Mouse (Mus musculus) retina, embryonic 14.5 days (tissue): Measurements from ENCODE around the gene Cpa3.

Experiments used
- DNase-seq: peaks from one replicate; pipeline ENCODE4 v3.0.0-alpha.2; 2015; ENCODE audit warnings: low spot score

Cpa3 gene

DNA sequence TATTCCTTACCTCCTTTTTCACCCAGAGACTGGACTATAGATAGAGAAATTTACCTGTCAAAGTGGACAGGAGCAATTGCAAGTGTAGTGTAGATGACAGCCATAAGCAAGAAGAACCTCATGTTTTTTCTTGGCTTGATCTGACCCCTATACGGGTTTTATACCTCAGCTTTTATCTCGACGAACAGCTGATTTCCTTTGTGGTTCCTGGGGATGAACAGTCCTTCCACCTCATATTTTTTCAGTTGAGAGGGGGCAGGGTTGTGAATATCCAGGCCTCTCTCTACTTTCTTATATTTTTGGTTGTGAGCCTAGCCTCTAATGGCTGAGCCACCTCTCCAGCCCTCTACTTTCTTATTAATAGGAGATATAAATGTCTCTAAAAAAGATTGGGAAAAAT is at the start of gene Cpa3:
TSS of gene Cpa3 (minus strand) at position 132 of the 400 bp plus-strand sequence.
- no peak for DNase-seq

DNA sequence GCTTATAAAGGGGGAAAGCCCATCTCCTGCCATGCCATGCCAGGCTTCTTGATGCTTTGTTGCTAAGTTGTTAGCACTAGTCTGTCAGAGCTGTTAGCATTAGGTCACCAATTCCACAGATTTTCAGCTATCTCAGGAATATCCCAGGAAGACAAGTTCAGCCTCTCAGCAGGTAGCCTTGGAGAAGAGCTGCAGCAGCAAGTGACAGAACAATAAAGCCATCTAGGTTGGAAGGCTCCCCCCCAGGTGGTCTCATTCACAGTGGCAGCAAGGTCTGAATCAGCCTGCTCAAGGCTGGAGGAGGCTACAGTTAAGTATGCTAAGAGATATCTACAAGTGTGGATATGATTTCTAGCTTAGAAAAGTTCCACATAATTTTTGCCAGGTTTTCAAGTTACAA is 49.4 kb upstream of the Cpa3 start:
- no peak for DNase-seq

DNA sequence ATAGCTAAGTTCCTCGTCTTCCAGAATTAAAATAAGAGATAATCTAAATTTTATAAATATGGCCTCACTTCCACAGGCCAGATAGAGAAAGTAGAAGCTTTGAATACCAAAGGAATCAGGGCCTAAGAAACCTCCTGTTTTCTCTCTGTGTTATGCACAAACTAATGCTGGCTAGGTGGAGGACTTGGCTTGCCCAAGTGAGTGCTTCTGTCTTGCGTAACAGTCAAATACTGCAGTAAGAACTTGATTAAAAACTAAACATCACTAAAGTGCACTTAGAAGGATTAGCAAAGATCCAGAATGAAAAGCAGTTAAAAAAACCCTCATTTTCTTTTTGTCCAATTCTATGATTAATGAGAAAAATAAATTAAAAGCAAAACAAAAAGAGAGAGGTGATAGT is 46.8 kb upstream of the Cpa3 start:
- no peak for DNase-seq

DNA sequence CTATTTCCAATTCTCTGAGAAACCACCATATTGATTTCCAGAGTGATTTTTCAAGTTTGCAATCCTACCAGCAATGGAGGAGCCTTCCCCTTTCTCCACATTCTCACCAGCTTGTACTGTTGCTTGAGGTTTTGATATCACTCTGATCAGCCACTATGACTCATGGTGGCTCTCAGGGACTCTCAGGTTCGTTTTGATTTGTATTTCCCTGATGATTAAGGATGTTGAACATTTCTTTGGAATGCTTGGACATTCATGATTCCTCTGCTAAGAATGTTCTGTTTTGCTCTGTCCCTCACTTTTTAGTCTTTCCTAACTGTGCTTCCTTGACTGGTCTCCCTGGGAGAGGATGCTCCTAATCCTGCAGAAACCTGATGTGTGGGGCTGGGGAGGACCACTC is 39.8 kb upstream of the Cpa3 start:
- DNase-seq, result no peak

DNA sequence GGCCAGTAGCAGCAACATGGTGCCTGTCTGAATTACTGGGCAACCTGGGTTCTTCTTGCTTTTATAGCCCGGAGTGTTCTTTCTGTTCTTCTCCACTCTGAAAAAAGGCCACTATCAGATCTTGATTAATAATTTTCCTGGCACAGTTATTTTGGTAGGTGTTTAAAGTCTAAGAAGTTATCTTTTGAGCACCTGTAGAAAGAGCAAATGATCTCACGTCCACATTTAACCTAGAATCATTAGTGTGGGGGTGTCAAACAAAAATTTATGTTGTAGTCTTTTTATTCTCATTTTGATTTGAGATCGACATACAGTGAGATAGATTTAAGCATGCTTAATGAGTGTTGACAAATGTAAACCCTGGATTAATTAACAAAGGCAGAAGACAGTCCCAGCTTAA is 33.7 kb upstream of the Cpa3 start, which contains the start of gene Cpb1:
TSS of gene Cpb1 (minus strand) at position 101 of the 400 bp plus-strand sequence.
- no peak for DNase-seq

DNA sequence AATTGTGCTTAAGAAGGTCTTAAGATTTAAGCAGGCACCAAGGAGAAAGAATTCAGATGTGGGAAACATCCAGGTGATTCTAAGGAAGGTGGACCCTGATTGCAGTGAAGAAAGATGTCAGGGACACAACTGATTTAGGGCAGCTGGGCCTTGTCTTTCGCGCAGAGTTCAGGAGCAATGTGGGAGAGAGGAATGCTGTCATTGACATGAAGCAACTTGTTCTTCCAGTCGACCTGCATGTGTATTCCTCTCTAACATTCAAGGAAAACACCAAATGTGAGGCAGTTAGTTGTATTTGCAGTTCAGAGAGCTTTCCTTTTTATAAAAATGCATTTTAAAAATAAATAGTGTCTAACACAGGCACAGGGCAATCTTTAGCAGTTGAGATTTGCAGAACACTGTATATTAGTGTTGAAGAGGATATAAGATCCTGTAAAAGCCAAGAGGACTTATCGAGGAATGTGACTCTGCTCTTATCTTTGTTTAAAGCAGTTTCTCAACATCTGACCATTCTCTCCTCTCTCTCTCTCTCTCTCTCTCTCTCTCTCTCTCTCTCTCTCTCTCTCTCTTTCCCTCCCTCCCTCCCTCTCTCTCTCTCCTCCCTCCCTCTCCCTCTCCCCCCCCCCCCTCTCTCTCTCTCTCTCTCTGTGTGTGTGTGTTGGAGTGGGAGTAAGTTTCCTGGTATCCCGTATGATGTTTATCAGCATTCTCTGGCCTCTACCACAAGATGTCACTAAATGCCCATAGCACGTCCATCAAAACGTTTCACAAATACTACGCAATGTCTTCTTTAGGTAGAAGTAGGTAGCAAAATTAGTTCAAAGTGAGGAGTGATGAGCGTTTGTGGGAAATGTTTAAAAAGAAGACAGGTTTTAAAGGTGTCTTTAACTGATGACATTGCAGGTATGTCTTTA is 12.8 kb upstream of the Cpa3 start:
- peak; percentile 53 for DNase-seq

DNA sequence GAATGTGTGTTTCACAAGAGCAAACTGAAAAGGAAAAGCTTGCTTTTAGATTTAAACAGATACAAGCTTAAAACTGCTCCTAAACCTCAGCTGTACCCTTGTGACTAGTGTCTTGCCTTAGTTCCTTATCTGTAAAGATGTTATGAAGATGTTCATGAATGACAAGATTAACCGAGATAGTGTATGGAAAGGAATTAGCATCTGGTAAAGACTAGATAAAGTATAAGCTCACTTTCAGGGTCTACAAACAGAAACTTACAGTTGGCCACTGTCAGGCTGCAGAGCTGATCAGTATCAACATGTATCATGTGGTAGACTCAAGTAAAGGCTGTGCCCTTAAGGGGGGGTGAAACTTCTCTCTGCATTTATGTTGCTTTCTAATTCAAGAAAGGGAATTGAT is 1.9 kb upstream of the Cpa3 start:
- no peak for DNase-seq

DNA sequence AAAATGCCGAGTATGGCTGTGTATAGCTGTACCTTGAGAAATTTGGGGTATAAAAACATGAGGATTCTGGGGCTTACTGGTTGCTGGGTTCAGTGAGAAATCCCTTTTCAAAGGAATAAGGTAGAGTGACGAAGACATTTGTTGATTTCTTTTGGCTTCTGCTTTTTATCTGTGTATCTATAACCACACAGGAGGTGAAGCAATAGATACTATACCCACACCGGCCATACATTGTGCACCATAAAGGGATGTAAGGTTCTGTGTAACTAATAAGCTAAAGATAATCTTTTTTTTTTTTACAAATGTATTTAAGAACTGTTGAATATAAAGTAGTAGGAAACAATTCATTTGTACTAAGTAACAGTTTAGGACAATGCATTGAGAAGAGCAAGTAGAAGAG is 2.2 kb downstream of the Cpa3 start:
- DNase-seq, result no peak

DNA sequence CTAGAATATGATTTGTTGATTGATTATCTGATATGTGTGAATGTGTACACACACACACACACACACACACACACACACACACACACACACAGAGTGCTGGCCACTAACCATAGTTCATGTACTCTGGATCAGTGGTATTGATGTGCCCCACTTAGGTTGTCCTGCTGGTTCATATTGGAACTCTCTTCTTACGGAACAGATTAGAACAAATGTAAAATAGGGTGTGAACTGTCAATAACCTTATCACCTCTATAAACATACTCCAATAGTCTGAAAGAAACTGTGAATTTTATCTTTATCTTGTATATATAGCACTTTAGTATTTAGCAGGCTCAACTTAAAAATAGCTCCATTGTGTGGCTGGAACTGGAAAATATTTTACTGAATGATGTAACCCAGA is 5.0 kb downstream of the Cpa3 start:
- DNase-seq, result no peak

DNA sequence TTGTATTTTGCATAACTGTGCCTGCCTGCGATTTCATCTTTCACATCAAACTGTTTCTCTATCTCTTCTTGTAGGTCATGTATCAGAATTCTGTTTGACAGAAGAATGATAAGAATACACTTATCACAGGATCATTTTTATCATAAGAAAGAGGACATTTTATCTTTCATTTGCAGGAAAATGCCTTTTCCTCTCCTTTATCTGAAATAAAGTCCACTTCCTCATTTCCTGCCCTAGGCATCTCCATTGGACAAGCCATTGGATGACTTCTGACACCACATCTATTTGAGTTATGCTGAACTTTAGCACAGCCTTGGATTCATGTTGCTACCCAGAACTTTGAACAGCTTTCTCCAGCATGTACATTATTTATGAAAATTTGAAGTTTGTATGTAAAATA is 13.0 kb downstream of the Cpa3 start:
- no peak for DNase-seq

DNA sequence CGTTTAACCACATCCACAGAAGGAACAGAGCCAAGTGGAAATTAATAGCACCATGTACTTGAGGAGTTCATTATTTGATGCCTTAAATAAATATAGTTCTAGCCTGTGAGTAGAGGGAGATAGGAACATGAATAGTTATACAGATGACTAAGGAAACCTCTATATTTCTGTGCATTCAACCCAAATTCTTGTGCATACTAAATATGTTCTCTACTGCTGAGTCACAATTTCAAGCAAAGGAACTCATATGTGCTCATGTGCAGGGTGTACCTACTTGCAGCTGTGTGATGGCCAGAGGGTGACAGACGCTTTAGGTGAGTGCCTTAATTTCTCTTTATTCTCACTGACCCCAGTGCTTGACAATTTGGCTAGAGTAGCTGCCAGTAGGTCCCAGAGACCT is 16.6 kb downstream of the Cpa3 start:
- DNase-seq, result no peak

DNA sequence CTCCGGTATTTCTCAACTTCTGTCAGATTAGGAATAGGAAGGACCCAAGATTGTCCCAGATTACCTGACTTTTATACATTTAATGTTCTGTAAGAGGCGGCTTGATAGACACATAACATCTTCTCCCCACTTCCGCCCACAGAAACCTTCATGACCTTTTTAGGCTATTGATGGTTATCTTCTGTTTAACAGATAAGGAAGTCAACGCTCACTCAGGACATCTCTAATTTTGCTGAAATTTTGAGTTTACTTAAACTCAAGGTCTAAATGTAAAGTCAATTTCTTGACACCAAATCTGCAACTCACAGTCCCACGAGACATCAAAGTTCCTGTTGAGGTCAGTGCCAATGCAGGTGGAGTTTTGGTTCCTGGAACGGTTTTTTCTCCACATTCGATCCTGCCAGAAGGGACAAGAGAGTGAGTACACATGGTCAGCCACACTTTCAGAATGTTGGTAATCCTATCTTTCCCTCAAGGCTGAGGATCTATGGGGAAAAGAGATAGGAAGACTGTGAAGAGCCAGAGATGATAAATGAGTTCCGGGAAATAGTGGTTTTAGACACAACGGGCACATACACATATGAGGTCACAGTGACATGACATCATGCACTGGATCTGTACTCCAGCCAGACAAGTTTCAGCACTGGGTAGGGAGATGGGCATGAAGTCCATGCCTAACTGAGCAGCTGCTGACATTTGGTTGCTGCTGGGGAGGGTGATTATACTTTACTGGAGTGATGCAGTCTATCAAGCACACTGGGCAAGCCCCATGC is 18.9 kb downstream of the Cpa3 start:
- no peak for DNase-seq

DNA sequence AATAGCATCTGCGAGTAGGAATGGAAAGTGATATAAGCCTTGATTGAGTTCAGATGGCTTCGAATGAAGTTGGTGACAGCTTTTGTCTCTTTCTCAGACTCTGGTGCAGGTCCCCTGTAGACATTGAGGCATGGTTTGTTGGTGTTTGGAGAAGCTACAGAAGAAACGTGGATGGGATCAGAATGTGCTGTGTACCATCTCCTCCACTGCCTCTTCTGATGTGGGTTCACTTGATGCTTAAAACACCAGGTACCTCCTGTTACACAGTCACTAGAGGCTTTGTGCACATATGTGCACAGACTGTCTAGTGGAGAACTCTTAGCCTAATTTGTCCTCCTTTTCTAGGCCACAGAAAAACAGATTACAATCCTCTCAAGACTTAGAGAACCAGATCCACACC is 19.8 kb downstream of the Cpa3 start:
- DNase-seq, result no peak

DNA sequence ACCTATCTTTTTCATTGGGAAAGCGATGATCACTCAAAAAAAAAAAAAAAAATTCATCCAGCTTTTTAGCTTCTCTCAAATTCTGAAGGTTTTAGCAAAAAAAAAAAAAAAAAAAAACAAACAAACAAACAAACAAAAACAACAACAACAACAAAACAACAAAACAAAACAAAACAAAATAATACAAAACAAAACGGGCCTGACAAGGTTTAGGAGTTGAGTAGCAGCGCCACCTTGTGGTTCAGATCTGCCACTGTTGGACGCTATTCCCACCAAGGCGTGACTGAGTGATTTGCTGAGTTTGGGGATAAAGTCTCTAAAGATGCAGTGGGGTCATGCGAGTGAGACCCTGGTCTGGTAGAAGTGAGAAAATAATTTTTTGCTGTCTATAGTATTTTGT is 43.1 kb downstream of the Cpa3 start:
- DNase-seq, result peak; percentile 84

DNA sequence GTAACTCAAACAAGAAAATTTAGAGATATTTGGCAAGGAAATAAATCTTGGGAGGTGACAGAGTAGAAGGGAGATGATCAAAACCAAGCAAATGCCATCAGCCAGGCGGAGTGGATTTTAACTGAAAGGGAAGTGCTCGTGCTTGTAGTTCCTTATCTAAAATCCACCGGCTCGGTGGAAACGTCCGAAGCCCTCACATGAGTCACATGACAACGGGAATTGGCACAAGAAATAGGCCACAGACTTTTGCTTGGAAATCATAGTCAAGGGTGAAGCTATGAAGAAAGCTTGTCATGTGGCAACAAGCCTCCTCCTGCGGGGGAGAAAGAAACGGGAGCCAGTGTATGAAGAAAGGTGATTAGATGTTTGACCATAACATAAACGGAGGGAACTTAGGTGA is 44.1 kb downstream of the Cpa3 start:
- DNase-seq, result no peak

DNA sequence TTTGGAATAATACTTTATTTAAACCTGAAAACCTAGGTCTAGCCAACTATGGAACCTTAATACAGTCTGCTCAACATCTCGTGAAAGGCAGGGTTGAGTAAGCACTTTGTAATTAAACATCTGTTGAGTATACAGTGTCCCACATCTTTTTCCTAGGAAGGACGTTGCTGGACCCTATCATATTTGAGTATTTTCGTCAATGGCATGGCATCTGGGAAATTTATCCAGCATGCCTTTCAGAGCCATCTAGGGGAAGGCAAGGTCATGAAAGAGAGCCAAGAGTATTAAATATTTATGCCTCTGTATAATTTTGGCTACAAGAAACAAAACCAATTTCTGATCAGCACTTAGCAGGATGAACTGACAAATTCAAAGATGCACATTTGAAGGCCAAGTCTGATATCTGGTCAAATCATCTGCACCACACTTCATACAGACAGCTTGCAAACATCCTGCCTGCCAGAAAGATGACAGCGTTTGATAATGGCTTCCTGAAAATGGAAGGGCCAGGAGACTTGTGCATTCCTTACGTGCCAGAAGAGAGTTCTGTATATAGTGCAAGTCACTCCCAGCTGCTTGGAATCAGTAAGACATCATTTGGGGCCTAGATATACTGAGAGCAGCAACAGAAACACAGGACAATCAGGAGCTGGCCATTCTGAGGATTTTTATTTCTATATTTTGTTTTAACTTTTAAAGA is 52.9 kb downstream of the Cpa3 start:
- DNase-seq, result no peak

DNA sequence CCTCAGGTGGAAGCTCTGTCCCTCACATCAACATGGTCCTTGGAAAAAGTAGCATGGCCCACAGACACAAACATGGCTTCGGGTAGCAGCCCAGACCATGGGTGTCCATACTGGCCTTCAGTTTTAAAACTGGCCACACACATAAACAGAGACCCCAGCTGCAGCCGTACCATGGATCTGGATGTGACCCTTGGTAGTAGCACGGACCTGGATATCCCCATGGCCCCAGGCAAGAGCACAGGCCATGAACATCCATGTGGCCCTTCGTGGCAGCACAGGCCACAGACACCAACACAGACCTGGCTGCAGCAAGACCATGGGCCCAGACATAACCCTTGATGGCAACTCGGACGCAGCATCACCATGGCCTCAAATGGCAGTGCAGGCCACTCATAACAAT is 69.6 kb downstream of the Cpa3 start:
- DNase-seq, result no peak

DNA sequence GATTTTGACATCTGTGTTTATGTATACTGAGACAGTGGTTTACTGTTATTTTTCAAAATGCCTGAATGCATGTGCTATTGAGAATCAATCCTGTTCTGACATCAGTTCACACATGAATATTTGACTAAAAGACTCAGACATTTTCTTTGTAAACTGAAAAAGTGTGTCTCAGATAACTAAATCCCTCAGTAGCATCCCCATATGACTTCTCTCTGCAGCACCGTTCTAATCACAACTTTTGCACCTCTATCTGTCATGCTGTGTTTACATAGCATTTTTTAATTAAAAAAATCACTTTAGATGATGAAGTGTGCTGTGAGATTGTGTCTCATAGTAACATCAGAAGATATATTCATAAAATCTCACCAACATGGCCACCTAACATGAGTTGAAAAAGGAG is 74.5 kb downstream of the Cpa3 start:
- no peak for DNase-seq
